Mouse (Mus musculus): Measurements from ENCODE around the gene Lrp8. TPM values are rescaled to one million over a fixed set of nuclear protein-coding genes. Genes with fewer than 3 reads are reported as not detected.

The Lrp8 gene
- total and polyA plus RNA-seq, 3 experiments, result 6.4 to 21.1 (median 14.2) TPM

DNA sequence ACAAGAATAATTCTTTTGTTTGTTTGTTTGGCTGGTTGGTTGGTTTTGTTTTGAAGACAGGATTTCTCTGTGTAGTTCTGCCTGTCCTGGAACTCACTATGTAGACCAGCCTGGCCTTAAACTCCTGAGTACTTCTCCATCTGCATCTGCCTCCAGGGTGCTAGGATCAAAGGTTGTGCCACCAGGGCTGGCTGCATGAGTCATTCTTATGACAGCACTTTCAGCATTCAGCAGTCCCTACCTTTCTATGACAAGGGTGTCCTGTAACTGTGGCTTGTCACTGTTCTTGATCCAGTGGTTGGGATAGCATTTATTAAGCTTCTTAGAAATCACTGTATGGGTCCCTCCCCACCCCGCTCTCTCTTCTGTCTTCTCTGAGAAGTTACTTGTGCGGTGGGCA lies 38.5 kb upstream of the Lrp8 start:
- dilution Hi-C loops (cut with MboI; ENCODE audit: extremely low pct_ligation_motif_present, extremely low pct_unique_long_range_greater_than_20kb, low sequenced_read_pairs), result no loop called here
- Histone ChIP-seq H3K27me3 (replicated peaks) (peaks cover 2% of the 10 kb centered on the region), H3K9me3 (replicated peaks; ENCODE audit: low read length) (no peaks in the 10 kb centered on the region), H3K79me2 (replicated peaks; ENCODE audit: control insufficient read depth, extremely low read depth, insufficient read depth, poor library complexity, severe bottlenecking) (no peaks in the 10 kb centered on the region), H3K36me3 (replicated peaks in 1 of 2; ENCODE audit: control insufficient read depth in 1 of 2, insufficient read depth in 1 of 2, low read length in 1 of 2) (no peaks in the 10 kb centered on the region), H3K27ac (ENCODE audit: insufficient read depth, low read depth) (no peak overlapping the region), H3K4me1 (ENCODE audit: control insufficient read depth in 1 of 2, insufficient read depth in 2 of 2) (peaks cover 0 to 3% of the 10 kb centered on the region in 2 experiments; a peak in 2 of 4 replicates), H3K4me3 (replicated peaks in 1 of 3; ENCODE audit: low read depth in 2 of 3, low read length in 2 of 3, poor library complexity in 1 of 3) (no peak overlapping the region), H3K4me2 (ENCODE audit: insufficient read depth, low read depth, poor library complexity, severe bottlenecking) (no peak overlapping the region), H3K9ac (ENCODE audit: insufficient read depth, low read depth) (no peak overlapping the region)
- TF ChIP-seq NELFE (IDR thresholded peaks at IDR 0.05; ENCODE audit: low read depth, low read length) (no peak), SIN3A (IDR thresholded peaks at IDR 0.05; ENCODE audit: low read length) (no peak), TBP (conservative IDR thresholded peaks at IDR 0.05; ENCODE audit: low read depth, low read length) (no peak), MXI1 (IDR thresholded peaks at IDR 0.05; ENCODE audit: low read depth, low read length) (no peak), ZKSCAN1 (IDR thresholded peaks at IDR 0.05; ENCODE audit: borderline replicate concordance, low read depth, low read length) (no peak), USF2 (conservative IDR thresholded peaks at IDR 0.05; ENCODE audit: low read depth, low read length) (no peak), CHD2 (IDR thresholded peaks at IDR 0.05; ENCODE audit: low read length) (no peak), RAD21 (IDR thresholded peaks at IDR 0.05; ENCODE audit: low read depth, low read length) (no peak), JUN (IDR thresholded peaks at IDR 0.05; ENCODE audit: insufficient read depth, low read depth, low read length) (no peak), GABPA (IDR thresholded peaks at IDR 0.05; ENCODE audit: insufficient replicate concordance, low read depth, low read length) (no peak), ELF1 (IDR thresholded peaks at IDR 0.05; ENCODE audit: low read depth, low read length) (no peak), MEF2A (IDR thresholded peaks at IDR 0.05; ENCODE audit: borderline replicate concordance, low read depth, low read length) (no peak), RCOR1 (conservative IDR thresholded peaks at IDR 0.05; ENCODE audit: low read depth, low read length) (no peak), EP300 (IDR thresholded peaks at IDR 0.05; ENCODE audit: low read length) (no peak), MYC (IDR thresholded peaks at IDR 0.05; ENCODE audit: low read depth, low read length) (no peak), NRF1 (IDR thresholded peaks at IDR 0.05; ENCODE audit: low read depth, low read length) (no peak), KAT2A (IDR thresholded peaks at IDR 0.05; ENCODE audit: insufficient replicate concordance, low read length) (no peak)
- DNase-seq (ENCODE audit: extremely low read depth), result no peak
- in situ Hi-C loops (cut with MboI; ENCODE audit: low pct_ligation_motif_present, low pct_unique_long_range_greater_than_20kb, low sequenced_read_pairs), result no loop called here

DNA sequence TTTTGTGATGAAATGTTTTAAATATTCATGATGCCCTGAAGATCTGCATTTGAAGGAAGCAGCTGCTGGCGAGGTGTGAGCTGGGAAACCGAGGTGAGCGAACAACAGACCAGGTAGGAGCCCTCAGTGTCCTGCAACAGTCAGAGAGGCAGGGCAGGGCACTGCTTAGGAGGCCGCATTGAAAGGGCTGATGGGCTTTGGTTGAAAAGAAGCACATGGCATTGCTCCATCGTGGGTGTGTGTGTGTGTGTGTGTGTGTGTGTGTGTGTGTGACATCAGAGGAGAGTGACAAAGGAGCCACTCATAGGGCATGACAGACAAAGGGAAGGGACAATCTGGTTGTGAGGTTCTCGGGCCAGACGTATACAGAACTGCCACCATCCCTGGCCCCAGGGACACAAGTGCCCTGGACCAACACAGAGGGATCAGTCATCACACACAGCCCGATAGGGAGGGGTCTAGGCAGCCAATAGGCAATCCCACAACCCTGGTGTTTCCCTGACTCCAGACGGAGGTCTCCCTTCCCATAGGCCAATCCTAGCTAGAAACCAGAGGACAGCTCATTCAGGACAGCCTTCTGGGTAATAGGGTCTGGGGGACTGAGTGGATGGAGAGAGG lies 36.8 kb upstream of the Lrp8 start:
- Histone ChIP-seq H3K79me2 (replicated peaks; ENCODE audit: control insufficient read depth, extremely low read depth, insufficient read depth, poor library complexity, severe bottlenecking) (no peaks in the 10 kb centered on the region), H3K9ac (ENCODE audit: insufficient read depth, low read depth) (no peak overlapping the region), H3K27ac (ENCODE audit: insufficient read depth, low read depth) (no peak overlapping the region), H3K27me3 (replicated peaks) (peaks cover 2% of the 10 kb centered on the region), H3K4me3 (replicated peaks in 1 of 3; ENCODE audit: low read depth in 2 of 3, low read length in 2 of 3, poor library complexity in 1 of 3) (no peak overlapping the region), H3K4me1 (ENCODE audit: control insufficient read depth in 1 of 2, insufficient read depth in 2 of 2) (no peaks in the 10 kb centered on the region), H3K9me3 (replicated peaks; ENCODE audit: low read length) (no peaks in the 10 kb centered on the region), H3K4me2 (ENCODE audit: insufficient read depth, low read depth, poor library complexity, severe bottlenecking) (no peak overlapping the region), H3K36me3 (replicated peaks in 1 of 2; ENCODE audit: control insufficient read depth in 1 of 2, insufficient read depth in 1 of 2, low read length in 1 of 2) (no peaks in the 10 kb centered on the region)
- TF ChIP-seq JUND (conservative IDR thresholded peaks at IDR 0.05; ENCODE audit: low read depth, low read length) (no peak), ZKSCAN1 (IDR thresholded peaks at IDR 0.05; ENCODE audit: borderline replicate concordance, low read depth, low read length) (no peak)
- dilution Hi-C loops (cut with MboI; ENCODE audit: extremely low pct_ligation_motif_present, extremely low pct_unique_long_range_greater_than_20kb, low sequenced_read_pairs), result no loop called here
- no peak for DNase-seq (ENCODE audit: extremely low read depth)
- in situ Hi-C loops (cut with MboI; ENCODE audit: low pct_ligation_motif_present, low pct_unique_long_range_greater_than_20kb, low sequenced_read_pairs), result no loop called here
